Mouse (Mus musculus) heart, postnatal 14 days (tissue): ENCODE data around the gene Gm14406. TPM values are rescaled to one million over a fixed set of nuclear protein-coding genes. Genes with fewer than 3 reads are reported as not detected.
"Not testable (repeated sequence)": the region's sequence is repeated elsewhere in the genome, so short reads cannot be mapped to it uniquely, and the experiment has no call there.

Source experiments
- DNase-seq, 2 experiments: peaks; one replicate each; pipeline ENCODE4 v3.0.0; 2021 to 2022
- intact Hi-C: fragments of 180-260 bp; cut with DNase I; formaldehyde crosslinking; loops from one replicate; pipeline ENCODE4 v1.15.1; 2025
- long read RNA-seq, 2 experiments: library from polyadenylated mRNA; stranded (forward); transcript quantifications; one replicate each; pipeline ENCODE4 v2.0.0; 2021
- total RNA-seq, 2 experiments: library from RNA; stranded (reverse); gene quantifications; 2 replicates each; pipeline ENCODE4 v1.2.3; 2021

Gene Gm14406
- total RNA-seq, result under 1 TPM; 0.24 to 0.27 TPM
- long read RNA-seq, experiment 1, result 0 reads
- long read RNA-seq, experiment 2, result 0 reads

DNA sequence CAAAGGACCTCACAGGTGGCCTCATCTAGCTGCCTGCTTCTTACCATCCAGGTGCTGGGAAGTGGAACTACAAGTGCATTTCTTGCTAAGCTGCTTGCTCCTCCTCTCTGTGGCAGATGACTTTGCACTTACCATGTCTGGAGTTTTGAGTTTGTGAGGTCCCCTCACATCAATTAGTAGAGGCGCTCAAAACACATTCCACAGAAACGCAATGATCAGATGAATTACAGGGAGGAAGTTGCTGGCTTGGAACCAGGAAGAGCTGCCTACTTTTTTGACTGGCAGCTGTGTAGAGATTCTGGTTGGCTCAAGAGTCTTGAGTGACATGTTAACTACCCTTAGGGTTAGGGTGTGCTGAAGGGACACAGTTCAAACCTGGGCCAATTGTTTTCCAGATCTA is at the start of gene Gm14406:
Gm14406 (minus strand) TSS at position 213 of the 400 bp plus-strand sequence.
- DNase-seq, intact Hi-C loops: not testable (repeated sequence)

DNA sequence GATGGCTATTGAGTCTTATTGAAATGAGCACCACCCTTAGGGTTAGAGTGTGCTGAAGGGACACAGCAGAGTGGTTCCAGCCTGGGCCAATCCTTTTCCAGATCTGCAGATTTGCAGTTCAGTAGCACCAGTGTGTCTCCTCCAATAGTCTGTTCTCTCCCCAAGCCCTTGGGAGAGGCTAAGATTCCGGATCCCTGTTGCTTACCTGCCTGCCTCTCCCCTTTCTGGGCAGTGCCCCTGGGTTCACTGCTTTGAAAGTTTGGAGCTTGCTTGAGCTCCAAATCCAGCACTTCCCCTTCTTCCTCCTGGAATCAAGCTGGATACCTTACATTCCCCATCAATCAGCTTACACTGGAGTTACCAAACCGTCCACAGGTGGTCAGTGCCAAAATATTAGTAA is 2.9 kb downstream of the Gm14406 start:
- intact Hi-C loops, DNase-seq: not testable (repeated sequence)

DNA sequence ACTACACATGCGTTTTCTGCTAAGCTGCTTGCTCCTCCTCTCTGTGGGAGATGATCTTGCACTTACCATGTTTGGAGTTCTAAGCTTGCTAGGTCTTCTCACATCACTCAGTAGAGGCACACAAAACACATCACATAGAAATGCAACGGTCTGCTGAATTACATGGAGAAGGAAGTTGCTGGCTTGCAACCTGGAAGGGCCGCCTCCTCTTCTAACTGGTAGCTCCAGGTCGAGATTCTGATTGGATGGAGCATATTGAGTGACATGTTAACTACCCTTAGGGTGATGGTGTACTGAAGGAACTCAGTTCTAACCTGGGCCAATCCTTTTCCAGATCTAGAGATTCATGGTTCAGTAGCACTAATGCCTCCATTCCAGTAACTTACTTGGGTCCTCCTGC is 18.6 kb downstream of the Gm14406 start:
- intact Hi-C loops, DNase-seq: not testable (repeated sequence)

DNA sequence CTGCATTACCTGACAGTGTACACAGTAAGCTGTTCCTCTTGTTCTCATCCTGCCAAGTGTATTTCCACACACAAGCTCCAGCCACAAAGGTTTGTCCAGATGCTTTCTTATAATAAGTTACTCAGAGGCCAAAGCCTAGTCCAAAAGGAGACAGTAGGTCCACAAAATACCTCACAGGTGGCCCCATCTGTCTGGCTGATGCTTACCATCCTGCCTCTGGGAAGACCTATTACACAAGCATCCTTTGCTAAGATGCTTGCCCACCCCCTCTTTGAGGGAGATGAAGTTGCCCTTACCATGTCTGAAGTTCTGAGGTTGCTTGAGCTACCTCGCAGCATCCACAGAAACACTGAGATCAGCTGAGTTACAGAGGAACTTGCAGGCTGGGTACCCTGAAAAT is 22.7 kb downstream of the Gm14406 start:
- intact Hi-C loops, DNase-seq: not testable (repeated sequence)

DNA sequence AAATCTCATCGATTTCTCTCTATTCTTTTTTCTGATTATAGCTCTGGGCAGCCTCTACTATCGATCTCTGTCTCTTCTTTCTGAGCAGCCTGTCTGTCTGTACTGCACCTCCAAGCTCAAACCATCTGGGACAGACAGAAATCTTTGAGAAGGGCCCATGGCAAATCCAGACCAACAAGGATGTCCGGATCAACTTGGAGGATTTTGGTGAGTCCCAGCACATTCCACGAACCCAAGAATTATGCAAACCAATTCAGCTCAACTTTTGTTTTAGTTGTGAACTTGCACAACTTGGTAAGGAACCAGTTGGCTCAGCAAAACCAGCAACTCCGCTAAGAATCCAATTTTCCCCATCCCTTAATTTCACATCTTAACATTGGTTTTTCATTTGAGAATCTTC is 40.3 kb downstream of the Gm14406 start:
- intact Hi-C loops, DNase-seq: not testable (repeated sequence)

DNA sequence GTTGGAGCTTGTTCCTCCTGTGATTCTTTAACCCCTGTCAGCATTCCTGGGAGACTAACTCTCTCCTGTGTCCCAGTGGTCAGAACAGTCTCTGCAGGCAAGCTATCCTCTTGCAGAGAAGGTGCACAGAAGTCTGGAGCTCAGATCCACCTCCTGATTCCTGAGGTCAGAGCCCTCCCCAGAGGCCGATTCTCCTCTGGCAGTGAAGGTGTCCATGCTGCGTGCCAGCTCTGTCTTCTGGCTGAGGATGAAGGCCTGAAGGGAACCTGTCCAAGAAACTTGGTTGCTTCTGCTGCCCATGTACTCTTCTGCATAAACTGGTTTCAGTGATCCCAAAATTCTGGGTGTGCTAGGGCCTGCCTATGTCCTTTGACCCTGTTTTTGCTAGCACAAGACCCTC is 40.9 kb downstream of the Gm14406 start:
- DNase-seq, intact Hi-C loops: not testable (repeated sequence)

DNA sequence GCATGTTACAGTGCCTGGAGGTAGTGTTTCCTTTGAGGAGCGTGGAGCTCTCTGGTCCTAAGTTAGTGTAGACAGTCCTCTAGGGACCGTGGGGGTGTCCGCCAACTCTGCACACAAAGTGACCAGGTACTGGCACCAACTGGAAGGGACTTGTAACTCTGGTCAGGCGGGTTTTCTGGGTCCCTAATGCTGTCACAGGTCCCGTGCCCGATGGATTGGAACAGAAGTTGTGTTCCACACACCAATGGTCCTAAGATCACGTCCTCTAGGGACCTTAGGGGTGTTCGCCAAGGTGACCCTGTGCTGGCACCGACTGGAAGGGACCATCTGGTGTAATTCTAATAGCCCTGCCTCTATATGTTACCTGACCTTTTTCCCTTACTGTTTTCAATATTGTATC is 42.1 kb downstream of the Gm14406 start:
- intact Hi-C loops, result no loop called here

DNA sequence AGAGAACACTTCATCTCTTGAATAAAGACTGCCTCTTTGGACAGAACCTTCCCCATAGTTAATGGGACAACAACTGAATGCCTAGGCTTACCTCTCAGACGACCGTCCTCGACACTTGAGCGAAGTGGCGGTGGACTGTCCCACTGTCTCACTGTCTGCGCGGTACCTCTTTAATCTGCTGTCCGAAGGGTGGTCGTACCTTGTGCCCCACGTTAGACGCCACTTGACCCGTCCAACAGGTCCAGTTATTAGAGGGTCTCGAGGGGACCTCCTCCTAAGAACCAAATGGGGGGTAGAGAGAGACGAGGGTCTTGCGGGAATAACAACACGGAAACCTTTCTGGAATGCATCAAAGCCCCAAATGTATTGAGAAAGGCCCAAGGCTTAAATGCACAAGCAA is 53.8 kb downstream of the Gm14406 start:
- DNase-seq, result not testable (repeated sequence)
- intact Hi-C loops, result loop anchor here (5.0 kb wide), 1 partner anchor 452 kb away; the partner anchor contains the start of gene Gm14401

More for the DNA sequence above, 42.1 kb downstream of the Gm14406 start:
- DNase-seq, result no peak

DNA sequence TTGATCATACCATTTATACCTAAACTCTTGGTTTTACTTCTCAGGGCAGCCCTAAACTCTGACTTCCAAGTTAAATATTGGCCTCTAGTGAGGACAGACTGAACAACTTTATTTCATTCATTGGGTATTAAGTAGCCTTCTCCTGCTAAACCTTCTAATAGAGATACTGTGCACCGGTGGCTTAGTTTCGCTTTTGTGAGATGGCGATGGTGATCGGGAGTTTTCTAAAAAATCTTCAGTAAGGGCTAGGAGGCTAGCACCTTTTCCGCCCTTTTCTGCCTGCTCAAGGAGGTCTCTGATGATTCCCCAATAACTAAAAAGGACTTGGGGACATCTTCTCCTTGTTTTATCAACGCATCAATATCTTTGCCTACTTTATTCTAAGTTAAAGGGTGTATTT is 54.3 kb downstream of the Gm14406 start:
- DNase-seq, result not testable (repeated sequence)
- intact Hi-C loops, result loop anchor here (5.0 kb wide), 1 partner anchor 451 kb away; the partner anchor contains the start of gene Gm14401

DNA sequence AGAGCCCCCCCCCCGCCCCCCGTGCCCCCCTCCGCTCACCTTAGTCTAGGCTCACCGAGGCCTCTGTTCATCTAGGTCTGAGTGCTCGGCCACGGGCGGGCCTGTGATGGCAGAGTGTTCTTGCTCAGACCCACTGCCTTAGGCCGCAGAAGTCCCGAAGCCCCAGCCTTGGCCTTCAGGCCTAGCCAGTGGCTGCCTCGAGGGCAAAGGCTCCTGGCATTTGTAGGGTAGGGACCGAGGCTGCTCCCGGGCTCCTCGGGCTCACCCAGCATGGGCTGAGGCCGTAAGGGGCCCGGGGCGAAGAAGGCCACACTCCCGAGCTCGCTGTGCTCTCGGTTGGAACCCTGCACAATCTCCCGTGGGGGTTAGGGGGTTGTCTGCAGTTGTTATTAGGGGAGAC is 54.9 kb downstream of the Gm14406 start:
- no peak for DNase-seq
- intact Hi-C loops, result loop anchor here (5.0 kb wide), 1 partner anchor 451 kb away; the partner anchor contains the start of gene Gm14401

DNA sequence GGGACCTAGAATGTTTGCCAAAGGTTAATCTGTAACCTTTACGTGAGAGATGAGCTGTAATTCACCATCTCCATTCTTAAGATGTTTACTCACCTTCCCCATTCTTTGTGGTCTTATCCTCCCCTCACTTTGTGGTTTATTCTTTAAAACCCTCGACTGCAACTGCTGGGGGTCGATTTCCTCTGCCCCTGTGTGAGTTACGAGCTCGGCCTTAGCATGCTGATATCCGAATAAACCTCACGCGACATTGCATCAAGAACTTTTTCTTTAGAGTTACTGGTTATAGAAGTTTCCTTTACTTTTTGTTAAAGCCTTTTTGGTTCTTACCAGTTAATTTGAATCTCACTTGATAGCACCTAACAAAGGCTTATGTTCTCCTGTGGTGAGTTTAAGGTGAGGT is 58.0 kb downstream of the Gm14406 start:
- intact Hi-C loops, result loop anchor here (5.0 kb wide), 1 partner anchor 448 kb away; the partner anchor contains the start of gene Gm14401
- DNase-seq, result no peak

Other genes starting within 250 kb of the Gm14406 start
- gene Gm14418, start 179.9 kb downstream of the Gm14406 start, total RNA-seq, result 10 to 100 TPM in 1 of 2 experiments, 1 to 10 TPM in 1; 9.5 to 13.1 TPM
- gene Zfp970, start 113.5 kb downstream of the Gm14406 start, total RNA-seq, result 100 to 1,000 TPM; 299 to 302 TPM
- gene Gm14403, start 80.0 kb downstream of the Gm14406 start, total RNA-seq, result 10 to 100 TPM; 54.7 to 58.7 TPM
- 10 to 100 TPM; 17.3 to 18.0 TPM for gene Gm14322, start 181.1 kb upstream of the Gm14406 start, total RNA-seq